Mouse (Mus musculus): ENCODE data around the gene Gm10354.
"Not testable (repeated sequence)": the region's sequence is repeated elsewhere in the genome, so short reads cannot be mapped to it uniquely, and the experiment has no call there.

Gene Gm10354

GRCm38 (mm10) chr5:14955928-14956706, 22.6 kb downstream of the Gm10354 start:
- not testable (repeated sequence) for DNase-seq (ENCODE audit: low spot score)

DNA sequence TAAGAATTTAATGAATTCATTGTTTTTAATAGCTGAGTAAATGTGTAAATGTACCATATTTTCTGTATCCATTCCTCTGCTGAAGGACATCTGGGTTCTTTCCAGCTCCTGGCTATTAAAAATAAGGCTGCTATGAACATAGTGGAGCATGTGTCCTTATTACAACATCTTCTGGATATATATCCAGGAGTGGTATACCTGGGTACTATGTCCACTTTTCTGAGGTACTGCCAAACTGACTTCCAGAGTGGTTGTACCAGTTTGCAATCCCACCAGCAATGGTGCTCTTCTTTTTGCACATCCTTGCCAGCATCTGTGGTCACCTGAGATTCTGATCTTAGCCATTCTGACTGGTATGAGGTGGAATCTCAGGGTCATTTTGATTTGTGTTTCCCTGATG, 25.1 kb downstream of the Gm10354 start:
- not testable (repeated sequence) for DNase-seq (ENCODE audit: low spot score)

- DNase-seq (ENCODE audit: low spot score): not testable (repeated sequence)
Observed at GRCm38 (mm10) chr5:14952749-14953148, 26.0 kb downstream of the Gm10354 start.

GRCm38 (mm10) chr5:14951822-14952221, 26.9 kb downstream of the Gm10354 start:
- not testable (repeated sequence) for DNase-seq (ENCODE audit: low spot score)

GRCm38 (mm10) chr5:14947482-14948198, 31.1 kb downstream of the Gm10354 start:
- DNase-seq (ENCODE audit: low spot score): peak; percentile 37

GRCm38 (mm10) chr5:14945524-14945923, 33.2 kb downstream of the Gm10354 start:
- not testable (repeated sequence) for DNase-seq (ENCODE audit: low spot score)

DNA sequence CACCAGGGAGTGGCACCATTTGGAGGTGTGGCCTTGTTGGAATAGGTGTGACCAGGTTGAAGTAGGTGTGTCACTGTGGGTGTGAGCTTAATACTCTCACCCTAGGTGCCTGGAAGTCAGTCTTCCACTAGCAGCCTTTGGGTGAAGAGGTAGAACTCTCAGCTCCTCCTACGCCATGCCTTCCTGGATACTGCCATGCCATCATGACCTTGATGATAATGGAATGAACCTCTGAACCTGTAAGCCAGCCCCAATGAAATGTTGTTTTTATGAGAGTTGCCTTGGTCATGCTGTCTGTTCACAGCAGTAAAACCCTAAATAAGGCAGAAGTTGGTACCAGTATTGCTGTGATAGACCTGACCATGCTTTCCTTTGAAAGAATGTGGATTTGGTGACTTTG, 37.7 kb downstream of the Gm10354 start:
- not testable (repeated sequence) for DNase-seq (ENCODE audit: low spot score)

DNA sequence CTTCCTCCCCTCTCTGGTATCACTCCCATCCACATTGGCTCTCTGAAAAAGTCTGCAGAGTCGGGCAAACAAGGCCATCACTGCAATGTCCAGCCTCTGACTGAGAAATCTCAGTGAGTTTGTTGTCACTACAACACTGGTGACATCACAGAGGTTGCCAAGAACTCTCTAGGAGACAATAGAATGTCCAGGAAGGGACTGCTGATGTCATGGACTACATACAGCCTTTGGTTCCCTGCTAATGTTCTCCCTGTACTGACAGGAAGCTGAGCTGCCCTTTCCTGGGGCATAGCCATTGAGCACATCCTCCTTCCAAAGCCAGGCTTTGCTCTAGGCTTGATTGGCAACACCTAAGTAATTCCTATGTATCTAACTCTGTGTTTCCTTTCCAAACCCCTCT, 40.4 kb downstream of the Gm10354 start, which contains the start of gene Speer4e:
Gene Speer4e (minus strand): TSS at position 101 of the 400 bp plus-strand sequence.
- not testable (repeated sequence) for DNase-seq (ENCODE audit: low spot score)

DNA sequence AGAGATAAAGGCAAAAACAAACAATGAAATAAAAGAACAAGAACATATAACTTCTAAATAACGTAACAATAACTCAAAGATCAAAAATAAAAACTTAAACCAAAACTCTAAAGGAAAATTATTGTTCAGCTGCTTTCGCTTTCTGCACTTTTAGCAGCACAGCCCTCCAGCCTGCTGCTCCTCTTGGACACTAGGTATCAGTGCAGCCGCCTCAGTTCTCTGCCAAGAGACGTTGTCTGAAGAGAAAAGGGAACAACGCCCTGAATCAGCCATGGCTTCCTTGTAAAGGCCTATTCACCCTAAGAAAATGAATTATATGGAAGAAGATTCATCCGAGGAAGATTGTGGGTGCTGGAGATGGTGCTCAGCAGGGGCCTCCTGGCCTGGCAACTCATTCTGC, 45.0 kb downstream of the Gm10354 start:
- DNase-seq (ENCODE audit: low spot score): not testable (repeated sequence)

- DNase-seq (ENCODE audit: low spot score): not testable (repeated sequence)
Observed at GRCm38 (mm10) chr5:14927047-14927446, 51.7 kb downstream of the Gm10354 start.

All from adipocyte (in vitro differentiated cells).